Mouse (Mus musculus) gonadal fat pad, adult 2 months (tissue): ENCODE measurements around the gene Gtf2a1l. TPM values are rescaled to one million over a fixed set of nuclear protein-coding genes. Genes with fewer than 3 reads are reported as not detected.
A peak's percentile ranks its signal among the peaks of the same experiment; 100 is the strongest.

Experiments
- DNase-seq: peaks from one replicate; pipeline ENCODE4 v3.0.0-alpha.2; 2012; ENCODE audit warnings: low read depth
- polyA plus RNA-seq: library from polyadenylated mRNA; depleted of rRNA; stranded (reverse); fragments of >200 nt; gene quantifications from 2 replicates; pipeline ENCODE4 v1.2.3, GENCODE M21; 2012

Gtf2a1l gene
- polyA plus RNA-seq, 1 experiment: 0.66 TPM

GRCm38 (mm10) chr17:88653375-88653769 is 15.1 kb upstream of the Gtf2a1l start:
- no peak for DNase-seq

- DNase-seq: no peak
Observed at GRCm38 (mm10) chr17:88658510-88658909, 9.9 kb upstream of the Gtf2a1l start.

DNA sequence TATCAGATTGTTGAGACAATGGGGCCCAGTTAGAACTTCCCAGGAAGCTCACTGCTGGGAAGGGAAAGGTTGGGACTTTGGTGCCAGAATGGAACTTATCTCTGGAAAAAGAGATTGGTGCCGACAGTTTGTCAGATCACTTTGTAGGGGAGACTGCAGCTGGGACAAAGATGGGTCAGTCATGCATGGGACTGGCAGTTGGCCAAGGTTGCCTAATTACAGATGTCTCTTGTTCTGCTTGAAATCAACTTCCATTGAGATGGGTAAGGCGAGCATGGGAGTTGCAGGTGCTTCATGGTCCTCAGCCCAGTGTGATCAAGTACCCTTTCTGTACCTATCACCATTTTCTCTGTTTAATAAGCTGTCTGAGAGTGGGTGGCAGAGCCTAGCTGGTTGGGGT is 2.4 kb upstream of the Gtf2a1l start:
- DNase-seq: no peak

DNA sequence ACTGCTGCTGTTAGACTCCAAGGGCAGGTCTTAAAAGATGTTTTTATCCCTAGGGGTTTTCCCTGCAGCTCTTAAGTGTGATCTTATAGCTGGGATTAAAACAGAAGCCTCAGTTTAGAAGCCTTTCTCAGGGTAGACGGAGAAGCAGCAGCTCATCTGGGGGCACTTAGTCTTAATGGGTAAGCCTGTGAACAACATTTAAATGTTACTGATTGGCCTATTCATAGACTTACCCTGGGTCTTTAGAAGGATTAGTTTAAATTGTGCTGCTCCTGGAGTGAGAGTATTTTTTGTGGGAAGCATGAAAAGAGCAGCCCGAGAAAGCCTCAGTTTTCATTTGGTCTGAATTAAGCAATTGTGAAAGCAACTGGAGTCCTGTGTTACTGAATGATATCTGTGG is 1.5 kb downstream of the Gtf2a1l start:
- no peak for DNase-seq

- no peak for DNase-seq
Observed at GRCm38 (mm10) chr17:88670800-88671199, 2.3 kb downstream of the Gtf2a1l start.

DNA sequence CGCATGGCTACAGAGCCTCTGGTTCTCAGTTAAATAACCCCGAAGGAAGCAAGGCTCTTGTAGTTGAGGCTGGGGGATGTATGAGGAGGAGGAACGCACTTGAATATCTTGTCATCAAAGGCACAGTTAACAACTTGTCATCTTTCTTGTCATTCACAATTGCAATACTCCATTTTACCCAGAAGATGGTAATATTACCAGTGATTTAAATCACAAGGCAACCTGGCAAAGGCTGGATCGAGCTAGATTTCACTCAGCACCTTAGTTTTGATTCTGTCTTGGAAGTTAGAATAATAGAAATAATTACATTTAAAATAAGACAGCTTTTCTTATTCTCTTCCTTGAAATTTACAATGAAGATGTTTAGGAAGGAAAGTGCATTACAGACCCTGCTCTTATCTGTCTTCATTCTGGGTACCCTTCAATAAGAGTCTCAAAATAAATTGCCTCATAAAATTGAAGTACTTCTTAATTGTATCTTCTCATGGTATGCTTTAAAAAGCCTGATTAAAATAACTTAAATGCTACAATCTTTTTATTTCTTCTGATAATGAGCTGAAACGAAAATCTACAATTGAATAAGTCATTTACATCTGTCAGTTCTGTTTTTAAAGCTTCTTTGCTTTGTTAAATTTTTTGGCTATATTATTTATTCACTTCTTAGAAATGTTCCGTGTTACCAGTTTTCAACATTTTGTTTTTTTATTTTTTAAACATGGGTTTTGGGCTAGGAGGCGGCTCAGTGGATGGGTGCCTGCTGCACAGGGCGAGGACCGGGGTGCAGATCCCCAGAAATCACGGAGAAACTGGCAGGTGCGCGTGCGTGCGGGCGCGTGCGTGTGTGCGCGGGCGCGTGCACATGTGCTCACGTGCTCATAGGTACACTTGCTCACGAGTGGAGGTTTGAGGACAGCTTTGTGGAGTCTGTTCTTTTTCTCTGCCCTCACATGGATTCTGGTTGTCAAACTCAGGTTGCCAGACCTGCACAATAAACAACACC is 7.2 kb downstream of the Gtf2a1l start:
- no peak for DNase-seq

DNA sequence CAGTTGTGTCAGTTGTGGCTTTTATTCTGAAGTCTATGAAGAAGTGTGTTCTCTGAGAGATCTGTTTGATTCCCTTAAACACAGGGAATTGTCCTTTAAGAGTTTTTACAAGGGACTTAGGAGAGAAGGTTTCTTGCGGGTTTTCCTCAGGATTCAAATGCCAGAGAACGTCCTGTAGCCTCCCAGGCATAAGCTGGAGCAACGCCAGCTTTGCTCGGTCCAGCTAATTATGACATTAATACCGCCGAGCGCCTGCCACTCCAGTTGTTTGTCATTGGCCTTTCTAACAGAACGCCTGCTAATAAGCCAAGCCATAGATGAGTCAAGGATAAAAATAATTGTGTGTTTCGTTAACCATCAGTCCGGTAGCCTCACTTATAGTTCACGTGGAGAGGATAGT is 19.8 kb downstream of the Gtf2a1l start:
- no peak for DNase-seq

DNA sequence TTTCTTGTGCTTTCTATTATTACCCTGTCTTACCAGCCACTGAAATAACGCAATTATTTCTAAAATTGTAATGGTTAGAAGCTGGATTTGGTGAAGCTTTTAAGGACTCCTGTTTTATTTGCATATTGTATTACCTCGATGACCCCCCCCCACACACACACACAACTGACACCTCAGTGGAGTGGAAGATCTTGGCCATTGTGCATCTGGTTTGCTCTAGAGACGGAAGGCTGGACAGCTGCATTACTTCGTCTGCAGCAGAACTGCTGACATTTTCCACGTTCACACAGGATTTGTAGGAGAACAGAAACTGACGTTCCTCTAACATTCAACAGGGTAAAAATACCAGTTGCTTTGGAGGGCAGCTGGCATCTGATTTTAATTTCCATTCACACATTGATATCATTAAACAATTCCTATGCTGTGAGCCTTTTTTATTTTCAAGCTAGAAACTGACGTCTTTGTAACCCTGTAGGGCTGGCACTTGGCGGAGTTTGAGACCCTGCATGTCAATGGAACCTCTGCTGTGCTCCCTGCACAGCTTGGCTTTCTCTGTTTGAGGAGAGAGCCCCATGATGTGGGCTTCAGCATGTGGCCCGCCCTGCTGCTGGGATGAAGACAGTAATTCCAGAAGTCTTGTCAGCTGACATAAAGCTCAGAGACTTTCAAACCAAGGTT is 28.3 kb downstream of the Gtf2a1l start:
- DNase-seq: no peak

- DNase-seq: no peak
Observed at GRCm38 (mm10) chr17:88700901-88701300, 32.4 kb downstream of the Gtf2a1l start.

DNA sequence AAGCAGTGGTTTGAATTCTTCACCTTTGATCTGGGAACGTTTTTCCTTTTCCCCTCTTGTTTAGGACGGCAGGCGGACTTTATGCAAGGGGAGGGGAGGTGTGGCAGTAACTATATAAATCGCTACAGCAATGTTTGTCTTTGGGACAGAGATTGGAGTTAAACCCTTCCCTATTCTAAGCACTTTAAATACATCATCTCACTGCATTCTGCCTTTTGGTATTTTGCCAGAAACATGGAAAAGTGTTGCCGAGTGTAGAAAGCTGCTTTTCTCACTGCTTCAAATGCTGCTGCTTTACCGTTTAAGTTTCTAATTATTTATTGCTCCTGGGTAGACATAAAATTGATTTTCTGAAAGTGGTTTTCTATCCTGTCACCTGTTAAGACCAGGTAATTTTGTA is 33.9 kb downstream of the Gtf2a1l start:
- DNase-seq: no peak

DNA sequence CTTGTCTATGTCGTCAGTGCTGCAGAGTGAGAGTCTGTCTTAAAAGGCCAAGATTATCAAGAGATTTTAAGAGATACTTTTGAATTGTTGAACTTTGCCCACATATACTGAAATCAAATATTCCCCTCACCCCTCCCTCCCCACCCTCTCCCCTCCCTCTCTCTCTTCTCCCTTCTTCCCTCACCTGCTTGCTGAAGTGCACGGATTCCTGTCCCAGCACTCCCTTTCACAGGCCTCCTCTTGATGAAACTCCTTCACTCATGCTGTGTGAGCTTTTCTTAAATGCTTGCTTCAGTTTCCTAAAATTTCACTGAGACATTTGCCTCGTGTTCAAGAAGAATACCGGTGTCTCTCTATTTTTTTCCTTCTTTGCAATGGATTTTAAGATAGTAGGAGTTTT is 34.7 kb downstream of the Gtf2a1l start:
- no peak for DNase-seq

DNA sequence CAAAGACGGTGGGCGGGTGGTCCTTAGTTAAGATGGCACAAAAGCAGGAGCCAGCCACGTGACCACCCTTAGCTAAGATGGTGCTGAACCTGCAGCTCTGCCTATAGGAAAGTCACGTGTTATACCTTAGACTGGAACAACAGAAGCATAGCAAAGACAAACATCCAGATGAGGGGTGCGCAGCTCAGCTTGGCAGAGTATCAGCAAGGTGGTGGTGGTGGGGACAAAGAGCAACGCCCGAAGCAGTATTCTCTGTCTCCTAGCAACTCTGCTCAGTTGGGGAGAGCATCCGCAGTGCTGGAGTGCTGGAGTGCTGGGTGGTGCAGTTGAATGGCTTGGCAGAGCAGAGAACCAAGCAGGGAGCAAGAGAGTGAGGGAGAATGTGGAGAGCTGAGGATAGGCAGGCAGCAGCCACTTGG is 37.8 kb downstream of the Gtf2a1l start:
- DNase-seq: no peak

DNA sequence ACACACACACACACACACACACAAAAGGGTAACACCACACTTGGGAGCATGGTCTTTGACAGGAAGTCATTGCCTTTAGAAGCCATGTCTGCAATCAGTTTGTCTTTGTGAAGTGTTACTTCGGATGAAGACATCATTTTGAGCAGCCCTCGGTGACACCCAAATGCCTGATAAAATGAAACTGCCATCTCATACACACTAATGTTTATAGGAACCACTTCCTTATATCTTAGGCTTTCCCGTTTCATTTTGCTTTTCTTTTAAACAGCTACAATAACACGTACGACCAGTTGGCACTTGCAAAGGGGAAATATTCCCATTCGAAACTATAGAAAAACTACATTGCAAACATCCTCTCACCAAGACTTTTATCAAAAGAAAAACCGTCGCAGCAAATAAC is 81.2 kb downstream of the Gtf2a1l start:
- no peak for DNase-seq

DNA sequence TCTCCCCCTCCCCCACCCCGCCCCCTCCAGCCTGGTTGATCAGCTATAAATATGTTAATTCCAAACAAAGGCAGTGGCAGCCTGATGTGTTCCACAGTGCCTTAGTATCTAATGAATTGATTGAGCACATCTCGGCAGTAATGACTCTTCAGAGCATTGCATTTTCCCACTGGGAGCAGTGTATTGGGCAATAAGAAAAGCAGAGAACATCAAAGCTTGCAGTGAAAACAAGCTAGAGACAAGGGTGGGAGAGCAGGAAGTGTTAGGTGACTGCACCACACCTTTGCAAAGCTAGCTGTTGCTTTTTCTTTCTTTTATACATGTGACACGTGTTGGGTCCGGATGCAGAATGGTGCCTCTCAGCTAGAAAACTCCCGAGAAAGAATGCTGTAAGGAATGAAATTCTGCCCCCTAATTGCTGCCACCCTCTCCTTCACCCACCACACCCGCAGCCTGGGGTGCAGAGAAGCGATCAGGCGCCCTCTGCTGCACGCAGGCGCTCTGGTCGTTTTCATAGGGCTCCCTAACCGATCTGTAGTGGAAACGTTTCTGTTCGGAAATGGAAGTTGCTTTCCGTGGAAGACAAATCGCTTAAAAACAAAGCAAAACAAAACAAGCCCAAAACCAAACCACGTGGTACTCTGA is 84.5 kb downstream of the Gtf2a1l start:
- DNase-seq: no peak

DNA sequence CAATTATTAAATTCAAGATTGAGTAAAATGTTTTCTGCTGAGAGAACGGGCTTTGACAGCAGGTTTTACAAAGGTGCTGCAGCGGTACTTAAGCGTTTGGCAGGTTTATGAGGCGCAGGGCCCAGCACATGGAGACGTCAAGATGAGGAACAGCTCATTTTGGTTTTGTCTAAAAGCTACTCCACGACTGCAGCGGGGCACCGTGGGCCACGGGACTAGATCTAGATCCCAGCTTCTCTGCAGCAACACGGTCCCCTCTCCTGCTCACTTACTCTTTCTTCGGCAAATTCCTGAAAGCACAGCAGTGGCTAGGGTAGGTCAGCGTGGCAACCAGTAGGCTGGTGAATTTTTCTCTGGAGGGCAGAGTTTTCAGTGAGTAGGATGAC is 85.0 kb downstream of the Gtf2a1l start:
- DNase-seq: peak; percentile 4

GRCm38 (mm10) chr17:88755776-88756175 is 87.3 kb downstream of the Gtf2a1l start:
- DNase-seq: no peak

GRCm38 (mm10) chr17:88758003-88758437 is 89.6 kb downstream of the Gtf2a1l start:
- no peak for DNase-seq

DNA sequence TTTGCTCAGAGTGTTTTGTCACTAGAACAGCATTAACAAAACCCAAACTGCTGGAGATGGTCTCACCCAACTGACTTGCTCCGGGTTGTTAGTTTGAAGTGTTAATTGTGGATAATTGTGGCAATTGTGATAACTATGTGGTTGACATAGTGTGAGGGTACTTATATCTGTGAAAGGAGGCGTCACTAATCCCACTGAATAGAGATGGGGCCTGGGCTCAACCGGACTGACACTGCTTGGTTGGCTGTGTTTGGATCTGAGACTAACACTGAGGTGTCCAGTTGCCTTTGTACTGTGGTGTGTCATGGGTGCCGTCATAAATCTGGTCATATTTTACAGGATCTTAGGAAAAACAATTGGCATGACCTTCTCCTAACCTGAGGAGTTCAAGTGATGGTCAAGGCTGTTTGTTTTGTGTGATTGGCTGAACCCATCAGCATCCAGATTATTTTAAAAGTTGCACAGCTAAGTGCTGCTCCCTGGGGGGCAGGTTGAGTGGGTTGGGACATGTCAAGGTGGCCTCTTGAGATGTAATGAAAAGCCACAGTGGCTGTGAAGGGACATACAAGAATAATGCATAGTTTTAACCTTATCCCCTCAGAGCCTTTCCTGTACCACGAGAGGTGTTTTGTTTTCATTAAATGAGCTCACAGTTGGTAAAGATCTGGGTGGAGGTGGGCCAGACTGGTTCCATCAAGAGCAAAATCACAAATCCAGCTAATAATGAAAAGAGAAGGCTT is 95.1 kb downstream of the Gtf2a1l start:
- DNase-seq: no peak

DNA sequence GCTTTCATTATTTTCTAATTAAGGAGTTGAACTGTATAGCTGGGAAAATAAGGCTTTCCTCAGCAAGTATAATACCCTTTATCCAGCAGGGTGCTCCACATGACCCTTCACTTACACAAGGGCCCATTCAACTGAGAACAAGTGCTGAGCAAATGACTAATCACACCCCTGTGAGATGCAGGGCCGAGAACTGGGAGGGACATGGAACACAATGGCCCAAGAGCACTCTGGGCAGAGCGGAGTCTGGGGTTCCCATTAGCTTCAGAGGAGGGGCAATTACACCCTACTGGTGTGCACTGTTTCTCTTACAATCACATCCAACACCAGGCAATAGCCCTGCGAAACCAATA is 95.7 kb downstream of the Gtf2a1l start:
- DNase-seq: no peak
